In genomic region chr14:34200738-34201230, GRCm38 (mm10) we compare ENCODE assay signal across 8 mouse cellular contexts. TPM values are rescaled to one million over a fixed set of nuclear protein-coding genes. Genes with fewer than 3 reads are reported as not detected.
A peak's percentile ranks its signal among the peaks of the same experiment; 100 is the strongest.
DNase-seq lines count a peak whose midpoint lies in the region; ATAC-seq lines count a peak whose summit lies in the region.

No protein-coding gene starts in this region.

- H3K36me3 ChIP-seq in limb, embryonic 13.5 days, result no peaks in the 10 kb centered on the region
- no peaks in the 10 kb centered on the region for H3K36me3 ChIP-seq in midbrain, embryonic 16.5 days (ENCODE audit: control insufficient read depth, insufficient read depth, low read length)

- peak overlapping the region; percentile 80 for H3K4me3 ChIP-seq in limb, embryonic 13.5 days
- H3K4me3 ChIP-seq in midbrain, embryonic 16.5 days (ENCODE audit: low read depth, low read length), result peak overlapping the region; percentile 76

- peak; percentile 34; the same call in 1 of the 2 replicates for ATAC-seq in limb, embryonic 13.5 days (ENCODE audit: low FRiP score, low read depth)
- peak; percentile 84 for ATAC-seq in midbrain, embryonic 16.5 days

- 5% methylated on average over 18 of the region's 19 CpGs for WGBS in limb, embryonic 13.5 days
- WGBS in midbrain, embryonic 16.5 days, result 2% methylated on average over 19 of the region's 19 CpGs

- peak; percentile 48 to 72 for DNase-seq in adrenal gland, adult (ENCODE audit: inconsistent age in 2 of 2, low spot score in 1 of 2)
- DNase-seq in adrenal gland, postnatal 4 days (ENCODE audit: low spot score in 2 of 2), result no peak
- DNase-seq in urinary bladder, adult 18-20 months (ENCODE audit: low spot score in 2 of 2), result peak; percentile 19 to 33
- DNase-seq in urinary bladder, adult 2 months (ENCODE audit: low spot score), result no peak
- peak; percentile 31 to 32 for DNase-seq in heart, postnatal 14 days
- DNase-seq in yolk sac, embryonic 10.5 days (ENCODE audit: low spot score), result no peak

- H3K4me2 ChIP-seq in limb, embryonic 13.5 days (replicated peaks), result peak overlapping the region; percentile 94
- peak overlapping the region; percentile 84 for H3K4me2 ChIP-seq in midbrain, embryonic 16.5 days (ENCODE audit: low read length)

- H3K9ac ChIP-seq in limb, embryonic 13.5 days, result peak overlapping the region; percentile 73
- H3K9ac ChIP-seq in midbrain, embryonic 16.5 days (ENCODE audit: low read depth, low read length), result peak overlapping the region; percentile 89

- peaks cover 12% of the 10 kb centered on the region for H3K4me1 ChIP-seq in limb, embryonic 13.5 days
- peaks cover 14% of the 10 kb centered on the region for H3K4me1 ChIP-seq in midbrain, embryonic 16.5 days (ENCODE audit: control insufficient read depth, insufficient read depth, low read length)

- intact Hi-C loops in heart, postnatal 14 days (cut with DNase I), result no loop called here

- no peak overlapping the region for H3K27ac ChIP-seq in limb, embryonic 13.5 days
- H3K27ac ChIP-seq in midbrain, embryonic 16.5 days (ENCODE audit: low read length), result peak overlapping the region; percentile 85

- no peaks in the 10 kb centered on the region for H3K9me3 ChIP-seq in limb, embryonic 13.5 days
- H3K9me3 ChIP-seq in midbrain, embryonic 16.5 days (replicated peaks; ENCODE audit: control insufficient read depth, low read length, poor library complexity, severe bottlenecking), result no peaks in the 10 kb centered on the region

- peaks cover 21% of the 10 kb centered on the region for H3K27me3 ChIP-seq in limb, embryonic 13.5 days
- no peaks in the 10 kb centered on the region for H3K27me3 ChIP-seq in midbrain, embryonic 16.5 days (ENCODE audit: control insufficient read depth, insufficient read depth, low read depth, low read length)

RNA-seq across cellular contexts. Expression of gene Gprin2, which starts 0.7 kb away (rescaled TPM):
- total RNA-seq in adrenal gland, postnatal 4 days (2021), result 1 to 10 TPM; 3.0 to 3.9 TPM
- 0.30 and 0.72 TPM in 2 replicates for polyA plus RNA-seq in urinary bladder, adult 2 months (2012; rRNA removed)
- total RNA-seq in heart, postnatal 14 days (2021), result under 1 TPM; 0.07 TPM
- polyA plus RNA-seq in limb, embryonic 13.5 days (2015; fragmentation: Nextera tagmentation; extraction: Ambion mirVana), result 1.3 and 1.9 TPM in 2 replicates
- polyA plus RNA-seq in midbrain, embryonic 16.5 days (2015; fragmentation: Nextera tagmentation; extraction: Ambion mirVana), result 8.5 and 8.7 TPM in 2 replicates

RNA-seq across cellular contexts. Expression of gene Syt15, which starts 18.6 kb away (rescaled TPM):
- 1 to 10 TPM; 1.1 to 1.3 TPM for total RNA-seq in adrenal gland, postnatal 4 days (2021)
- polyA plus RNA-seq in urinary bladder, adult 2 months (2012; rRNA removed), result 10.6 and 13.7 TPM in 2 replicates
- 1 to 10 TPM in 1 of 2 experiments, under 1 TPM in 1; 0.63 to 1.2 TPM for total RNA-seq in heart, postnatal 14 days (2021)
- polyA plus RNA-seq in limb, embryonic 13.5 days (2015; fragmentation: Nextera tagmentation; extraction: Ambion mirVana), result 0.29 and 0.39 TPM in 2 replicates
- 0.63 and 0.68 TPM in 2 replicates for polyA plus RNA-seq in midbrain, embryonic 16.5 days (2015; fragmentation: Nextera tagmentation; extraction: Ambion mirVana)

RNA-seq across cellular contexts. Expression of gene Npy4r, which starts 48.5 kb away (rescaled TPM):
- under 1 TPM in 1 of 2 experiments, not detected in 1; 0.20 TPM for total RNA-seq in adrenal gland, postnatal 4 days (2021)
- polyA plus RNA-seq in urinary bladder, adult 2 months (2012; rRNA removed), result 25.1 and 34.7 TPM in 2 replicates
- total RNA-seq in heart, postnatal 14 days (2021), result under 1 TPM; 0.07 to 0.24 TPM
- not detected in 2 replicates for polyA plus RNA-seq in limb, embryonic 13.5 days (2015; fragmentation: Nextera tagmentation; extraction: Ambion mirVana)
- 0.19 and 0.23 TPM in 2 replicates for polyA plus RNA-seq in midbrain, embryonic 16.5 days (2015; fragmentation: Nextera tagmentation; extraction: Ambion mirVana)

Comparison
In these comparisons a context has a peak if more than half of its experiments do, and no peak if none do; other contexts are left out.
1. DNase-seq: peak in adrenal gland, adult (2 of 2), urinary bladder, adult 18-20 months (2 of 2) and heart, postnatal 14 days (2 of 2); none in adrenal gland, postnatal 4 days (0 of 2), urinary bladder, adult 2 months (single experiment) and yolk sac, embryonic 10.5 days (single experiment).
2. RNA of gene Npy4r, which starts 48.5 kb away (polyA plus RNA-seq): 25.1 to 34.7 TPM in urinary bladder, adult 2 months; 0.19 to 0.23 TPM in midbrain, embryonic 16.5 days and not detected in limb, embryonic 13.5 days; every median in the first group is over 10 times any median in the second.